Mouse (Mus musculus): ENCODE data around the gene Cracr2a.

- no peak for TF ChIP-seq MYOG (IDR thresholded peaks at IDR 0.05; ENCODE audit: control insufficient read depth, extremely low read depth, insufficient read length)
- no peak for TF ChIP-seq MAX (IDR thresholded peaks at IDR 0.05)
These were observed 21.4 kb downstream of the Cracr2a start for GRCm38 (mm10) chr6:127582391-127583176.

Data from C2C12 (cell line).